Mouse (Mus musculus) ES-E14 (cell line): ENCODE measurements at regions not wholly inside any gene's neighbourhood (a gene's known extent, or its start where the extent isn't known, plus 50 kb on each side); places are given as distances from the start of the nearest gene placed in this dataset.

Experiments used
- DNase-seq: peaks from one replicate; pipeline ENCODE4 v3.0.0-alpha.2; 2013; ENCODE audit warnings: low read depth, low spot score
- H3K27ac ChIP-seq: 2 replicates; pipeline ENCODE4 v1.5.1; 2012; ENCODE audit warnings: low read depth, mild to moderate bottlenecking, low read length, moderate library complexity, mixed read lengths; ENCODE audit not compliant: poor library complexity, insufficient read depth, severe bottlenecking
- H3K36me3 ChIP-seq: 2 replicates; pipeline ENCODE4 v1.6.1; 2012; ENCODE audit warnings: mild to moderate bottlenecking, low read length, moderate library complexity, mixed read lengths; ENCODE audit not compliant: control insufficient read depth, poor library complexity, insufficient read depth, severe bottlenecking
- H3K4me1 ChIP-seq, 2 experiments: fragments of 150-350 bp in 1 of 2; sonication (generic) in 1 of 2; 2 replicates each; pipeline ENCODE4 v1.6.1; 2012; ENCODE audit warnings: low read length in 2 of 2, mild to moderate bottlenecking in 1 of 2, mixed read lengths in 1 of 2; ENCODE audit not compliant: control insufficient read depth in 2 of 2, insufficient read depth in 2 of 2, poor library complexity in 1 of 2
- H3K4me3 ChIP-seq, 2 experiments: fragments of 150-350 bp in 1 of 2; sonication (generic) in 1 of 2; 2 replicates each; pipeline ENCODE4 v1.5.1; 2012; ENCODE audit warnings: low read length in 2 of 2, low read depth in 1 of 2, mild to moderate bottlenecking in 1 of 2, mixed read lengths in 1 of 2; ENCODE audit not compliant: insufficient read depth in 1 of 2, poor library complexity in 1 of 2, severe bottlenecking in 1 of 2
- H3K9ac ChIP-seq: 2 replicates; pipeline ENCODE4 v1.6.1; 2012; ENCODE audit warnings: low read depth, mild to moderate bottlenecking, low read length, mixed read lengths; ENCODE audit not compliant: poor library complexity, insufficient read depth, severe bottlenecking
- H3K9me3 ChIP-seq: fragments of 150-350 bp; sonication (generic); 2 replicates; pipeline ENCODE4 v1.6.1; 2012; ENCODE audit warnings: low read depth, mild to moderate bottlenecking, low read length; ENCODE audit not compliant: control insufficient read depth, insufficient read depth
- CHD2 ChIP-seq: IDR thresholded peaks from 2 replicates; pipeline ENCODE4 v1.6.1; 2014; ENCODE audit warnings: mild to moderate bottlenecking, low read depth, low read length, inconsistent platforms
- HCFC1 ChIP-seq: IDR thresholded peaks from 2 replicates; pipeline ENCODE4 v1.6.1; 2012; ENCODE audit warnings: low read length, inconsistent platforms, borderline replicate concordance; ENCODE audit not compliant: insufficient read depth
- MAFK ChIP-seq: IDR thresholded peaks from 2 replicates; pipeline ENCODE4 v1.6.1; 2014; ENCODE audit warnings: mild to moderate bottlenecking, low read depth, low read length, inconsistent platforms; ENCODE audit not compliant: insufficient read depth
- ZC3H11A ChIP-seq: IDR thresholded peaks from 2 replicates; pipeline ENCODE4 v1.6.1; 2012; ENCODE audit warnings: low read depth, mild to moderate bottlenecking, inconsistent platforms, low read length, borderline replicate concordance
- ZNF384 ChIP-seq: IDR thresholded peaks from 2 replicates; pipeline ENCODE4 v1.6.1; 2012; ENCODE audit warnings: low read depth, low read length, inconsistent platforms
- in situ Hi-C, 2 experiments: fragments of 600-800 bp; cut with MboI; formaldehyde crosslinking; loops; one replicate each; pipeline ENCODE4 v1.15.1; 2025; ENCODE audit warnings: low sequenced_read_pairs in 2 of 2, inconsistent platforms in 1 of 2; ENCODE audit not compliant: unreplicated experiment in 2 of 2

GRCm38 (mm10) chr13:6005901-6006300 lies 144.6 kb downstream of the Klf6 start:
- H3K4me1 ChIP-seq, result no peaks in the 10 kb centered on the region
- TF ChIP-seq HCFC1 (no peak), MAFK (no peak)
- H3K9me3 ChIP-seq, result no peaks in the 10 kb centered on the region
- in situ Hi-C loops, result no loop called here
- no peak overlapping the region for H3K27ac ChIP-seq
- DNase-seq, result no peak
- no peak overlapping the region for H3K4me3 ChIP-seq
- H3K9ac ChIP-seq, result no peak overlapping the region
- H3K36me3 ChIP-seq, result no peaks in the 10 kb centered on the region

GRCm38 (mm10) chr13:6009671-6010070 lies 148.4 kb downstream of the Klf6 start:
- Histone ChIP-seq H3K9ac (no peak overlapping the region), H3K4me3 (no peak overlapping the region), H3K36me3 (no peaks in the 10 kb centered on the region), H3K27ac (no peak overlapping the region), H3K9me3 (no peaks in the 10 kb centered on the region), H3K4me1 (no peaks in the 10 kb centered on the region)
- in situ Hi-C loops, result no loop called here
- TF ChIP-seq ZC3H11A, result no peak
- TF ChIP-seq MAFK, result no peak
- TF ChIP-seq CHD2, result no peak
- TF ChIP-seq ZNF384, result no peak
- no peak for TF ChIP-seq HCFC1
- DNase-seq, result no peak

GRCm38 (mm10) chr13:6027207-6027606 lies 165.9 kb downstream of the Klf6 start:
- in situ Hi-C loops, result no loop called here
- TF ChIP-seq MAFK, result no peak
- TF ChIP-seq ZNF384, result no peak
- TF ChIP-seq HCFC1, result no peak
- TF ChIP-seq CHD2, result no peak
- no peak for TF ChIP-seq ZC3H11A
- H3K36me3 ChIP-seq, result no peaks in the 10 kb centered on the region
- DNase-seq, result no peak
- no peaks in the 10 kb centered on the region for H3K4me1 ChIP-seq
- no peaks in the 10 kb centered on the region for H3K9me3 ChIP-seq
- no peak overlapping the region for H3K4me3 ChIP-seq
- no peak overlapping the region for H3K9ac ChIP-seq
- no peak overlapping the region for H3K27ac ChIP-seq

- DNase-seq, result no peak
- no peak overlapping the region for H3K9ac ChIP-seq
- H3K9me3 ChIP-seq, result no peaks in the 10 kb centered on the region
- H3K4me3 ChIP-seq, result no peak overlapping the region
- TF ChIP-seq ZC3H11A, result no peak
- no peak for TF ChIP-seq HCFC1
- TF ChIP-seq CHD2, result no peak
- no peak for TF ChIP-seq ZNF384
- TF ChIP-seq MAFK, result no peak
- no peaks in the 10 kb centered on the region for H3K36me3 ChIP-seq
- no peaks in the 10 kb centered on the region for H3K4me1 ChIP-seq
- in situ Hi-C loops, result no loop called here
- no peak overlapping the region for H3K27ac ChIP-seq
Observed at GRCm38 (mm10) chr13:6028878-6029277, 167.6 kb downstream of the Klf6 start.

- in situ Hi-C loops, result no loop called here
- no peak overlapping the region for H3K27ac ChIP-seq
Observed at GRCm38 (mm10) chr13:6029461-6029860, 168.2 kb downstream of the Klf6 start.

More at GRCm38 (mm10) chr13:6029461-6029860, 168.2 kb downstream of the Klf6 start:
- TF ChIP-seq ZC3H11A (no peak), MAFK (no peak), HCFC1 (no peak), ZNF384 (no peak), CHD2 (no peak)
- no peaks in the 10 kb centered on the region for H3K4me1 ChIP-seq
- H3K36me3 ChIP-seq, result no peaks in the 10 kb centered on the region
- DNase-seq, result no peak
- H3K9ac ChIP-seq, result no peak overlapping the region
- no peak overlapping the region for H3K4me3 ChIP-seq
- H3K9me3 ChIP-seq, result no peaks in the 10 kb centered on the region
